Mouse (Mus musculus): Measurements from ENCODE around the gene Gm12355.
"Not testable (repeated sequence)": the region's sequence is repeated elsewhere in the genome, so short reads cannot be mapped to it uniquely, and the experiment has no call there.

The Gm12355 gene

DNA sequence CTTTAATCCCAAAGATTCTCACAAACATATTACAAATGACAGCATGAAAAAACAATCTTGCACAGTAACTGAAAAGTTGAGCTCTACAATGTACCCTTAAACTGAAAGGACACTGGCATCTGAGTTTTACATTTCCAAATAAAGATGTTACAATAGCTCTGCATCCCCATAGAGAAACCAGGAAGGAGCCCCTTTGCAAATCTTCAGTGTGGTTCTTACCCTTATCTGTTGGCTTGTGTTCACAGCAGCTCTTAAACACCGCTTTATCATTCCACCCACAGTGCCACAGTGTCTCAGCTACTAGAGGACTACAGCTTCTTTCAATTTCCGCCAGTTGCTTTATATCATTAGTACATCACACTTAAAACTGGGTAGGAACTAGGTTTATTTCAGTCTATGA, 1.1 kb downstream of the Gm12355 start:
- CTCF ChIA-PET, result not testable (repeated sequence)
- POLR2A ChIA-PET, result interaction anchor here in 1 of 4 experiments (0.7 kb wide), 1 partner anchor 13 kb away, joined by 3 read pairs; no protein-coding TSS in a partner anchor

DNA sequence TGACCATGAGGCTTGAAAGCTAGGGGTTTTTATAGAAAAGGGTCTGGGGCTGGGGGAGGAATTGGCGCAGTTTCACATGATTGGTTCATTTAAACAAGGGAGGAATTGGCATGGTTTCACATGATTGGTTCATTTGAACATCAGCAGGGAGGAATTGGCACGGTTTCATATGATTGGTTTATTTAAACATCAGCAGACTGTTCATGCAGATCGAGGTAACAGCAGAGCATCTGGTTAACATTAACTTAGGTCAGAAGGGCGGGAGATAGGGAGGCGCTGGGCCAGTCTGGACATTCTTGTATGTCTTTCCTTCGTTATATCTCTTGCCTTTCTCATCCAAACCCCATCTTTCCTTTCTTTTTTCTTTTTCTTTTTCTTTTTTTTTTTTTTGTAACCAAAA, 1.5 kb downstream of the Gm12355 start:
- POLR2A ChIA-PET, result interaction anchor here in 1 of 4 experiments (0.7 kb wide), 1 partner anchor 13 kb away, joined by 3 read pairs; no protein-coding TSS in a partner anchor
- CTCF ChIA-PET, result not testable (repeated sequence)

DNA sequence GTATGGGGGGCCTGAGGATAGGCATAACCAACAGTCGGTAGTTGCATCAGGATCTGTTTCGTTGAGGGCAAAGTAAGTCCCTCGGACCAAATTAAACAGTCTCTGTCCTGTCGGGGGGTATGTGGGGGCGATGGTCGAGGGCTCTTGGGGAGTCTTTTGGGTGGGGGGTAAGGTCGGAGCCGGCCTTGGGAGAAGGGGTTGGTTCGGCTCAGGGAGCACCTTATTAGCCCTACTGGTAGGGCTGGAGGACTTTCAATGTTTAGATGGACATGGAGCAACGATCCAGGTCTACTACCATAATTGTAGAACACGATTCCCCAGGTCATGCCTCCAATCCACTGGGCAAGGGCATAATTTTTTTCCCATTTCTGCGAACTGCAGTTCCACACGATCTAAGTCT, 4.7 kb downstream of the Gm12355 start:
- ChIA-PET CTCF (no interaction called here), POLR2A (no interaction called here)

DNA sequence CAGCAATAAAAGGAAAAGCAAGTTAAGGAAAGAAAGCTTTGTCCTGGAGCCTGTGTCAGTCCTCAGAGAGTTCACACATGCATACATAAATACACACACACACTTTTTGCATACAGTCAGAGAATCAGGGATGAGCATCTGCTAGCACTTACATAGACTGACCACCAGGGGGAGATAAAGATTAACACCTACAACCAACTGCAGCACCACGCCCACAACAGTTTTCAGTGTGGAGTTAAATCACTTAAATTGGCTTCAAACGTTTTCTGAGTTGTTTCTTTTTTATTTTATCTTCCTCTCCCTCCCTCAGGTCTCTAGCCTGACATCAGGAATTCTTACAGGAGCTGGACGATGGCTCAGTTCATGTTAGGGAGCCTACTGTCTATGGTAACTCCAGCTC, 18.7 kb downstream of the Gm12355 start:
- ChIA-PET POLR2A (interaction anchor here in 1 of 4 experiments (0.6 kb wide), 1 partner anchor 1038 kb away, joined by 5 read pairs; no protein-coding TSS in a partner anchor), CTCF (interaction anchor here in 3 of 4 experiments (0.7 to 2.2 kb wide), 12 partner anchors 9 to 1691 kb away, joined by 3 to 22 read pairs (median 3); partner anchors contain the start of genes Lrrc3c (in 2 of the 3) and Psmd3 (in 1 of the 3))

DNA sequence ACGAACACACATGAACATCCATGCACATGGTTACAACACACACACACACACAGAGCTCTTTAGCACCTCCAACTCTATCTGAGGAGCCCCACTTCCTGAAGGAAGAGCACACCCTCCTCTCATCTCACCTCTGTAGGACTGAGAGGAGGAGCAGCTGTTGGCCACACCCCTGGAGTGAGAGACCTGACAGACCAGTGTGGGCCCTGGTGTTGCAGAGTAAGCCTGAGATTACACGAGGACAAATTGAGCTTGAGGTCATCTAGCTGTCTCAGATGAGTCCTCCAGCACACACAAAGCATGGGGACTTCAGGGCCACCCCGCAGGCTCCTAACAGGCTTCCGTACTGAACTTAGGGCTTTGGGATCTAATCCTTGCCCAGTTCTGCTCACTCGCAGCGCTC, 20.6 kb downstream of the Gm12355 start:
- CTCF ChIA-PET, result interaction anchor here in 2 of 4 experiments (0.6 to 1.5 kb wide), 3 partner anchors 55 to 262 kb away, joined by 3 to 4 read pairs (median 4); no protein-coding TSS in a partner anchor
- POLR2A ChIA-PET, result not testable (repeated sequence)

DNA sequence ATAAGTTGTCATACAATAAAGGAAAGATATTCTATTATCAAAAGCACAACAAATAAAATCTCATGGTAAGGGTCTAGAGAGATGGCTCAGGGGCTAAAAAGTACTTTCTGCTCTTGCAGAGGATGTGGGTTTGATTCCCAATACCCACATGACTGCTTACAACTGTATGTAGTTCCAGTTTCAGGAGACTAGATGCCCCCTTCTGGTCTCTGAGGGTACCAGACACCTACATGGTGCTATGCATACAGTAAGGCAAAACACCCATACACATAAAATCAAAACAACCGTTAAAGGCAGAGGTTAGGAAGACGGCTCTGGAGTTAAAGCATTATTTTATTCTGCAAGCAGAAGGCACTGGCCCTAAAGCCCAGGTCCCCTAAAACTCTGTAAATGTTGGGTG, 21.5 kb downstream of the Gm12355 start:
- ChIA-PET POLR2A (no interaction called here), CTCF (interaction anchor here in 2 of 4 experiments (0.6 to 1.5 kb wide), 2 partner anchors 29 to 183 kb away, joined by 3 to 4 read pairs; no protein-coding TSS in a partner anchor)

DNA sequence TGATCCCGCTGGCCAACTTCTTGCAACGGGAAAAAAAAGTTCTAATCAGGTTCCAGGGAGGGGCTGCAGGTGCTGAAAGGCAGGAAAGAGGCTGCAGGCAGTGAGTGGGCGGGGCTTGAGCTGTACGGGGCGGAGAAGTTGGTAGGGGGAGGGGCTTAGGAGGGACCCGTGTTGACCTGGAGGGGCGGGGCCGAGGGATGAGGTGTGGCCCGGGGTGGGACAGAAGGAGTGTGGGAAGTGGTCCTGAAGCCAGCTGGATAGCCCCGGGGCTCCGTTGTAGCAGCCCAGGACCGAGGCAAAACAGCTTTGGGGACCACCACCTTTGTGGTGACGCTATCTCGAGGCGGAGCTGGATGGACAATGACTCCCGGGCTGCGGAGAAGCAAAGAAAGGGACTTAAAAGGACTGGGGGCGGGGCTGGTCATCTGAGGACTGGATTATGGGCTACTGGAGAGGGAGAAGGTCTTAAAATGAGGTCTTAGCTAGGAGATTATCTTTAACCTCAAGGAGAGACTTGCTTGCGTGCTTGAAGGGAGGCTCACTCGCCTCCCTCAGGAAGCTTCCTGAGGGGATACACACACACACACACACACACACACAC, 23.3 kb downstream of the Gm12355 start:
- ChIA-PET CTCF (interaction anchor here (0.5 to 2.0 kb wide), 26 partner anchors 11 to 824 kb away, joined by 3 to 15 read pairs (median 4); partner anchors contain the start of genes Ormdl3 (in 1 of the 4), Psmd3 (in 1 of the 4), Stard3 (in 1 of the 4) and Zpbp2 (in 1 of the 4)), POLR2A (interaction anchor here (0.6 to 6.7 kb wide), 23 partner anchors 9 to 1969 kb away, joined by 3 to 68 read pairs (median 4); partner anchors contain the start of genes Ormdl3 (in 3 of the 4), Psmd3 (in 1 of the 4), Stard3 (in 1 of the 4) and Zpbp2 (in 1 of the 4))

DNA sequence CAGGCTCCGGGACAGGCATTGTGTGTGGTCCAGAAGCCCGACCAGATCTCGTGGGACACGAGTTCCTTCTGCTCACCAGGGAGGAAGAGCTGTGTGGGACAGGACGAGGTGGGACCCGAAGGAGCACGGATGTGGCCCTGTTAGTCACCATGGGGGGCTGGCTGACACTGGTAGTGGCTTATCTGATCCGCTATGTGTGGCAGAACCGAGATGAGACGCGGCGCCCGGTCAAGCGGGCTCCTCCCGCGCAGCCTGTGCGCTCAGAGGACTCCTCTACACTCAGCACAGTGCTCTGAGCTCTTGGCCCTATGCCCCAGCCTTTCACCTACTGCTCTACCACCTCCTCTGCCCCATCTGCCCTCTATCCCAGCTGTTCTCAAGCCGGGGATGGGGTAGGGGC, 26.2 kb downstream of the Gm12355 start:
- POLR2A ChIA-PET, result interaction anchor here in 3 of 4 experiments (0.5 to 6.7 kb wide), 7 partner anchors 9 to 230 kb away, joined by 3 to 68 read pairs (median 4); partner anchors contain the start of genes Ormdl3 (in 2 of the 3) and Zpbp2 (in 1 of the 3)
- CTCF ChIA-PET, result interaction anchor here (0.6 to 3.4 kb wide), 13 partner anchors 7 to 257 kb away, joined by 3 to 39 read pairs (median 4); partner anchors contain the start of genes Ormdl3 (in 3 of the 4) and Gsdma3 (in 1 of the 4)

DNA sequence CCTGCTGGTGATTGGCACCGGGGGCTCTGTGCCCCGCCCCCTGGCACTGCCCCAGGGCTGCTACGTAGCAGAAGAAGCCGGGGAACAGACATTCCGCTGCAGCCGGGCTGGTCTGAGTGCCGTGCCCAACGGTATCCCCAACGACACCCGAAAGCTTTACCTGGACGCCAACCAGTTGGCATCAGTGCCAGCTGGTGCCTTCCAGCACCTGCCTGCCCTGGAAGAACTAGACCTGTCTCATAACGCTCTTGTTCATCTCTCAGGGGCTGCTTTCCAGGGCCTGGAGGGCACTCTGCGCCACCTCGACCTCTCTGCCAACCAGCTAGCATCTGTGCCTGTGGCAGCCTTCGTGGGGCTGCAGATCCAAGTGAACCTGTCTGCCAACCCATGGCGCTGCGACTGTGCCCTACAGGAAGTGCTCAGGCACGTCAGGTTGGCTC, 26.6 kb downstream of the Gm12355 start:
- ChIA-PET POLR2A (interaction anchor here in 2 of 4 experiments (0.7 to 6.7 kb wide), 6 partner anchors 9 to 48 kb away, joined by 3 to 68 read pairs (median 4); partner anchors contain the start of genes Ormdl3 (in 2 of the 2) and Zpbp2 (in 1 of the 2)), CTCF (interaction anchor here (0.6 to 3.4 kb wide), 13 partner anchors 8 to 256 kb away, joined by 3 to 39 read pairs (median 4); partner anchors contain the start of genes Ormdl3 (in 2 of the 4) and Gsdma3 (in 1 of the 4))

DNA sequence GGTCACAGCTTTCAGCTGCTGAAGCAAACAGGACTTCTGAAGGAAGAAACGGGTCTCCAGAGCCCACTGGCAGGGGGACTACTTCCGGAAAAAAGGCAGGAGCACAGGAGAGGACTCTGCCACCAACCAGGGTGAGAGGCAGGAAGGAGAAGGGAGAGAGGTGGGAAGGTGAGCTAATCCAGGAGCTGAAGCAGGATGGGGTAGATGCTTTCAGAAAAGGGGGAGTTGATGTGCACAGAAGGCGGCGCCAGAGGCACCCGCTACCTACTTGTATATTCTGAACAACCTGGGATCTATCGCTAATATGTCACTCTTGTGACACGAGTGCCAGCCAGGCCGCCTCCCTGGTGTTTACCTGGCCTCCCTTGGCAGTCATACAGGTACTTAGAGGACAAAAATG, 27.5 kb downstream of the Gm12355 start, which contains the start of gene Lrrc3c:
Gene Lrrc3c, plus strand, starts transcription at position 301 of the 400 bp plus-strand sequence.
- ChIA-PET CTCF (interaction anchor here (0.5 to 3.4 kb wide), 16 partner anchors 9 to 256 kb away, joined by 3 to 39 read pairs (median 4); partner anchors contain the start of genes Ormdl3 (in 2 of the 4) and Zpbp2 (in 1 of the 4)), POLR2A (interaction anchor here in 2 of 4 experiments (1.2 to 6.7 kb wide), 3 partner anchors 10 to 18 kb away, joined by 3 to 68 read pairs (median 49); partner anchors contain the start of gene Ormdl3 (in 2 of the 2))

DNA sequence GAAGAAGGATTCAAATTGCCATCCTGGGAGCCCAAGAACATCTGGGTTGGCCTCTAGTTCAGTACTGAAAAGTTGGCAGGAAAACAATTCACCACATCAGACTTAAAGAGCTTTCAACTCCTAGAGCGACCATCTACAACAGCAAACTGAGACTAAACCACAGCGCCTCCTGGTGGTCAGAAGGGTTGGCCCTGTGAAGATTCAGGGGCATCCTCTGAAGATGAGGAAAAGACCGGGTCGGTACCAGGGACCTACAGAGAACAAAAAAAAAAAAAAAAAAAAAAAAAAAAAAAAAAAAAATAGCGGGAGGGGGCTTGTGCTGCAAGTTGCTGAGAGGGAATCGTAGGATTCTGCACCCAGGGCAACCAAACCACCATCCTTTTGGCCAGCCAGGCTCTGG, 28.1 kb downstream of the Gm12355 start:
- CTCF ChIA-PET, result interaction anchor here (0.5 to 3.4 kb wide), 49 partner anchors 8 to 1657 kb away, joined by 3 to 39 read pairs (median 4); partner anchors contain the start of genes Ormdl3 (in 4 of the 4), Zpbp2 (in 2 of the 4) and Psmd3 (in 1 of the 4)
- POLR2A ChIA-PET, result interaction anchor here (0.6 to 6.7 kb wide), 8 partner anchors 9 to 211 kb away, joined by 3 to 68 read pairs (median 4); partner anchors contain the start of gene Ormdl3 (in 3 of the 4)

DNA sequence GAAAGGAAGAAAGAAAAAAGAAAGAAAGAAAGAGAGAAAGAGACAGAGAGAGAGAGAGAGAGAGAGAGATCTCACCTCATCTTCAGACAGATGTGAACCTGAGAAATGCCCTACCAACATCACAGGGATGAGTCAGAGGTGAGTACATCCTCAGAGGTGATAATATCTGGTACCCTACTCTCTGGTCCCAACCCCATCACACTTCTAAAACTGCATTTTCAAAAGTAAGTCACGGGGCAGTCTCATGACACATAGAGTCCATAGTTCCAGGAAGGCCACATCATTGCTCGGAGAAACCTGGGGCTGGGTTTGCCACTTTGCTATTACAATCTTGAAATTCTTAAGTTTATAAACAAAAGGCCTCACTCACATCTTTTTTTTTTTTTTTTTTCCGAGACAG, 29.5 kb downstream of the Gm12355 start:
- POLR2A ChIA-PET, result interaction anchor here in 1 of 4 experiments (4.5 kb wide), 1 partner anchor 8 kb away, joined by 49 read pairs; the partner anchor contains the start of gene Ormdl3
- CTCF ChIA-PET, result interaction anchor here in 1 of 4 experiments (0.8 to 0.9 kb wide), 2 partner anchors 39 to 254 kb away, joined by 3 read pairs; no protein-coding TSS in a partner anchor

DNA sequence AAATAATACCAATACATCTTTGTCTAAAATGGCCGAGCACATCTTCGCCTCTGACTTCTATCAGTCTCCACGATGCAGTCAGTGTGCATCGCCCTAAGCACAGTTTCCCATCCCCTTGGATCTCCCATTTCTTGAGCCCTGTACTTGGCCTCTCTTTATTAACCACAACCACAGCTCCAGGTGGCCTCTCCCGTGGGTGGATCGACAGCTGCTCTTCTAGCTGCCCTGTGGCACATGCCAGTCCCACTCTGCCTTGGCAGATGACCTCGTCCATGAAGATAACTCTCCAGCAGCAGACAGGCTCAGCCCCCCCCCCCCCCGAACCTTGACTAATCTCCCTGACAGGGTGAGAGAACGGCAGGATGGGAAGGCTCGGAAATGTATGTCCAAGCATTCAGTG, 30.0 kb downstream of the Gm12355 start:
- POLR2A ChIA-PET, result interaction anchor here in 1 of 4 experiments (4.5 kb wide), 1 partner anchor 8 kb away, joined by 49 read pairs; the partner anchor contains the start of gene Ormdl3
- CTCF ChIA-PET, result interaction anchor here in 1 of 4 experiments (0.8 to 0.9 kb wide), 2 partner anchors 39 to 253 kb away, joined by 3 read pairs; no protein-coding TSS in a partner anchor

DNA sequence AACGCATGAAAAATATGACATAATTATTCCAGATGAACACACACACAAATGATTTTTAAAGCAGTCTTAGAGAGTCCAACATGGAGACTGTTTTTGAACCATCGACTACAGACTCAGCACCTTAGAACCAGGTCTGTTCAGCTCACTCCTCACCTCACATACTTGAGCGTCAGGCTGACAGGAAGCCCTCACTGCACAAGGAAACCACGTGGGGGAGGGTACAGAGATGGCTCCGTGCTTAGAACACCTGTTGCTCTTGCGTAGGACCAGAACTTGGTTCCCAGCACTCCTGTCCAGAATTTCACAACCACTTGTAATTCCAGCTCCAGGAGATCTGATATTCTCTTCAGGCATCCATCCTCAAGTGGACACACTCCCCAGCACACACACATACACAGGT, 30.4 kb downstream of the Gm12355 start:
- POLR2A ChIA-PET, result no interaction called here
- CTCF ChIA-PET, result interaction anchor here in 2 of 4 experiments (0.8 to 1.0 kb wide), 3 partner anchors 26 to 253 kb away, joined by 3 read pairs; no protein-coding TSS in a partner anchor

DNA sequence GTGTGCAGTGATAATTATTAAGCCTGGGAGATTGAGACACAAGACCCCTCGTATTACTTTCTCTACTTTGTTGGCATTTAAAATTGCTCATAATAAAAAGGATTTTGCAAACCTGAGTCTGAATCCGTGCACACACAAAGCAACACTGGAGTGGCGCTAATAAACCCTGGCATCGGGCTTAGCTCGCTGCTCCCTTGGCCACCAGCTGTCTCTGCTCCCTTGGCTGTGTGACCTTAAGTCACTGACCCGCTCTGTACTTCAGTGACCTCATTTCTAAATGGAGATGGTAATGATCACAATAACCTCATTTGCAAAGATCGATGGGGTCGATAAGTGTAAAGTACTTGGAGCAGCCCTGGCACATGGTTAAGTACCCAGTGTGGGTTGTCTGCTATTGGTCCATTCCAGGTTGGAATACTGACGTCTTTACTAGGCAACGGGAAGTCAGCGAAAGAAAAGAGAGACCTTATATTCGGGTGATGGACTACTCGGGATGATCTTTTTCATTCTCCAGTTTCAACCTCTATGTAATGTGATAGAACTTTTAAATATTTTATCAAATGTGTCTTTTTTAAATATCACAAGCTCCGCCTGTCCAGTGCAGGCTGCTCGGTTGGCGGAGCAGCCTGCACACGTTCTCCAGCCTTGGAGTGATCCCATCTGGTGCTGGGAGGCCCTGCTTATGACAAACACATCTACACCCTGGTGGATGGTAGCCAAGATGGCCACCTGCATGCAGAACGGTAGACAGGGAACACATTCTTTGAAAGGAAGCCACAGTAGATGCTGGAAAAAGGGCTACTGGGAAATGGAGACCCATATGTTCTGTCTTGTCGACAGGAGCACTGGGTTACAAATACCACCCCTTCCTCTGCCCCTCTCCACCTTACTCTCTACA, 34.7 kb downstream of the Gm12355 start:
- POLR2A ChIA-PET, result interaction anchor here in 3 of 4 experiments (0.6 to 5.1 kb wide), 4 partner anchors 8 to 11 kb away, joined by 4 to 68 read pairs (median 4); partner anchors contain the start of gene Lrrc3c (in 1 of the 3)
- CTCF ChIA-PET, result interaction anchor here in 2 of 4 experiments (0.9 to 4.4 kb wide), 2 partner anchors 8 to 11 kb away, joined by 3 to 25 read pairs; partner anchors contain the start of gene Lrrc3c (in 1 of the 2)

DNA sequence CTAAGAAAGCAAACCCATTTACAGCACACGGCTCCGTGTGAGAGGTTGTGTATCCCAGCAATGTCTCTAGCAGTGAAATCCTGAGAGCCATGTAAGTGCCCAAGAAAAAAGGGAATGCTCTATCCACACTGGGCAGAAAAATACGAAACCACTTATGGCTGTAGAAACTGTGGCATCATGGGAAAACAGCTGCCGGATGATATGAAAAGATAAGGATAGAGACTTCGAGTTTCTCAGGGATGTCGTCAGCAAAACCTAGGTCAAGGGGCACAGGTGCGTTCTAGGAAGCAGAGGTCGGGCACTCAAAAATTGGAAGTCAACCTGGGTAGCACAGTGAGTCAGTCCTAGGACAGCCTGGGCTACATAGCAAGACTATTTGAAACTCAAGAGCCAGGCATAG, 36.2 kb downstream of the Gm12355 start:
- ChIA-PET POLR2A (interaction anchor here (0.6 to 5.1 kb wide), 16 partner anchors 9 to 796 kb away, joined by 3 to 68 read pairs (median 3); partner anchors contain the start of genes Psmd3 (in 2 of the 4), Lrrc3c (in 1 of the 4), Mien1 (in 1 of the 4) and Thra (in 1 of the 4)), CTCF (interaction anchor here (0.7 to 4.4 kb wide), 8 partner anchors 8 to 283 kb away, joined by 3 to 39 read pairs (median 5); partner anchors contain the start of gene Lrrc3c (in 2 of the 4))

DNA sequence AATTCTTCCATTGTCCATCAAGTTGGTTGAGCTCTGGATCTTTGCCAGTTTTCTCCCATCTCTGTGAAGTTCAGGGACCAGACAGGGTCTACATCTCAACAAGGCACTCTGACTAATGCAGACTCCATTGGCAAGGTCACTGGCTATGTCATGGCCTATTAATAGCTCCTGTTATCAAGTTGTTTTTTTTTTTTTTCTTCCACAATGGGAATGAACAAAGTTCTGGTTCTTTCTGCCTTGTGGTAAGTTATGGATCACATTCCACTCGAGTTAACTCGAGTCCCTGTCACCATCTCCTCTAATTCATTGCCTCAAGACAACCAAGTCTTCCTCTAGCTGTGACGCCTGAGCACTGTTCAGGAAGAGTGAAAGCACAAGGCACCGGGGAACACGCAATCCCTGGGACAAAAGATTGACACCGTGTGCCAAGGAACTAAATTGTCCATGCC, 36.6 kb downstream of the Gm12355 start:
- POLR2A ChIA-PET, result interaction anchor here (0.6 to 5.1 kb wide), 31 partner anchors 8 to 1731 kb away, joined by 3 to 68 read pairs (median 3); partner anchors contain the start of genes Psmd3 (in 3 of the 4), Lrrc3c (in 2 of the 4), Cdk12 (in 1 of the 4) and Eif1 (in 1 of the 4)
- CTCF ChIA-PET, result interaction anchor here (0.6 to 4.4 kb wide), 16 partner anchors 8 to 284 kb away, joined by 3 to 39 read pairs (median 4); partner anchors contain the start of genes Lrrc3c (in 2 of the 4) and Mien1 (in 1 of the 4)

All from embryonic stem cell, embryonic (primary cell).